Mouse (Mus musculus): ENCODE measurements at regions not wholly inside any gene's neighbourhood (a gene's known extent, or its start where the extent isn't known, plus 50 kb on each side); places are given as distances from the start of the nearest gene placed in this dataset.
A peak's percentile ranks its signal among the peaks of the same experiment; 100 is the strongest.

- no peak for DNase-seq (ENCODE audit: low spot score in 2 of 2)
These were observed 147.8 kb downstream of the Gabrg2 start for GRCm38 (mm10) chr11:41852813-41853212.

DNA sequence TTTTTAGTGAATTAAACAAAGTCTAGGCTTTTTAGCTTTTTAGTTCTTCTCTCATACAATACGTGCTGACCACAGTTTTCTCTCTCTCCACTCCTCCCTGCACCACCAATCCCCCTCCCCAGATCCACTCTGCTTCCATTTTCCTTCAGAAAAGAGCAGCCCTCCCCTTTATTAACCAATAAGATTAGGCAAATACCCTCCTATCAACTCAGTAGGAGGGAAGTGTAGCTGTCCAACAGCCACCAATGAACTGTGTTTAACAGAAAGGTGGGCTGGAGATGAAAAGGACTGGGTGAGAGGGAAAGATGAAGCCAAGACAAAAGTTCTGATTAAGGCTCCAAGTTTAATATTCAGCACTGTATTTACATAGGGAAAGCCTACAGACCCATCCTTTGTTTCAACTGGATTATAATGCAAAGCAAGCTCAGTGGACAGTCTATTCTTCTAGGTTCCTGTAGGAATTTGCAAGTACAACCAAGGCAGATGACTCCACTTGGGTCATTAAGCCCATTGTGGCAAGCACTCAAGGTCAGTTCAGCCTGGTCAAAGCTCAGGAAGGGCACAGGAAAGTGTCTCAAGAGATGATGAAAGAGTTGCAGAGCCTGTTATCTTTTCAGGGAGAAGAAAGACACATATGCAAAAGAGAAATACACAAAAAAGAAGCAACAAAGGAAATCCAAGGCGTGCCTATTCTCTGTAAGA lies 174.5 kb downstream of the Gabrg2 start:
- DNase-seq (ENCODE audit: low spot score in 2 of 2) = no peak

DNA sequence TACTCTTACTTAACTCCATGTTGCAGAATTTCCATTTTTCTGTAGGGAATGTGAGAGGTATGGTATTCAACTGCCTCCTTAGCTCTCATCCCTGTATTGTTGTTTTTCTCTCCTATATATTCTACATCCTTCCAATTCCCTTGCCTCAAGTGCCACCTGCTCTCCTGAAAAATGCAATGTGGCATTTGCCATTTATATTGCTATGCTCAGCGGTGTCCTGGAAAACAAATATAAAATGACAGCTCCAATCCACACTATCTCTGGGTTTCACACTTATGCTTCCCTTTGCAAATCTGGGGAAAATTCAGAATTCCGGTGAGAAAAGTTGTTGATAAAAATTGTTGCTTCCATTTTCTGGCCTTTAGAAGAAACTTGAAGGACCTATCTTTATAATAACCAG lies 182.6 kb downstream of the Gabrg2 start:
- DNase-seq (ENCODE audit: low spot score in 2 of 2) = peak in 1 of 2 experiments; percentile 17

GRCm38 (mm10) chr11:41812996-41813395 lies 187.7 kb downstream of the Gabrg2 start:
- no peak for DNase-seq (ENCODE audit: low spot score in 2 of 2)

- DNase-seq (ENCODE audit: low spot score in 2 of 2) = no peak
These were observed 191.8 kb downstream of the Gabrg2 start for GRCm38 (mm10) chr11:41808897-41809296.

DNA sequence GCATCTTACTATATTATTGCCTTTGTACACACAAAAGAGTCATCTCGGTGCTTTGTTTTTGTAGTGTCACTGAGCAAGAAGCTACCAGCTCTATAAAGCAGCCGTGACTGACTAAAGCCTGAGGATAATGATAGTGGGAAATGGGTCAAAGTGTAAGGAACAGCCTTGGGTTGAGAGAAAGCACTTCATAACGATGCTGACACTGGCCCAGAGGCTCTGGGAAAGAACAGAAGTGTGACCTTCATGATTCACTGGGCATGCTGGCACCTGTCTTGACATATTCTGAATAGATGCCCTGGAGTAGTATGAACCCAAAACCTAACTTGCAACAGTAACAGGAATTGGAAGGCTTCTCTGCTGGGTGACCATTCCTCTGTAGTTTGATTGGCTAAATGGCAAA lies 208.5 kb downstream of the Gabrg2 start:
- DNase-seq (ENCODE audit: low spot score in 2 of 2) = no peak

Measured in left cerebral cortex, adult 9 months (tissue).